Mouse (Mus musculus): ENCODE results near the gene Ap1g1. TPM values are rescaled to one million over a fixed set of nuclear protein-coding genes. Genes with fewer than 3 reads are reported as not detected.

Gene Ap1g1
- polyA plus RNA-seq, 1 experiment from 2014 or later = 34.5 TPM

DNA sequence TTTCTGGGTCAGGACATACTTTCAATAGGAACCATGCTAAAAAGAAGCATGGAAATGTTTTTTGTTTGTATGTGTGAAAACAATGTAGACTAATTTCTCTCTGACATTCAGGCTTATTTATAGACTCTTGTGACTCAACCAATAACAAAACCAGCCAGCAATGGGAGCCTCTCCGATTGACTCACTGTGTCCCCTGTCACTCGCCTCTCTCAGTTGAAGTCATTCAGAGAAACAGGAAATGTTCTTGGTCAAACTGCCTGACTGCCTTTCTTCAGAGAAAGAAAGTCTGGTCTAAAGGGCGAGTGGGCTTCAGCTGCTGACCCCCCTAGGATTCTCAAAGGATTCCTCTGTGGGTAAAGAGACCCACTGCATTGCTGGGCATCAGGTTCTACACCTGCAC is 5.2 kb upstream of the Ap1g1 start:
- no peaks in the 10 kb centered on the region for H3K4me1 ChIP-seq (replicated peaks; ENCODE audit: control insufficient read depth, insufficient read depth, low read length)
- H3K9me3 ChIP-seq (ENCODE audit: control insufficient read depth, low read length) = no peaks in the 10 kb centered on the region
- no peak overlapping the region for H3K4me2 ChIP-seq (ENCODE audit: low read length)
- WGBS = 44% methylated on average over 3 of the region's 3 CpGs
- H3K27me3 ChIP-seq (replicated peaks; ENCODE audit: control insufficient read depth, insufficient read depth, low read length) = 0 out of 2 replicates have a peak, but pooled peaks cover 3% of the 10 kb centered on the region
- H3K36me3 ChIP-seq (ENCODE audit: control insufficient read depth, insufficient read depth, low read length) = no peaks in the 10 kb centered on the region
- ATAC-seq (replicated peaks; ENCODE audit: low FRiP score, low TSS enrichment, low read depth) (no peak), DNase-seq (ENCODE audit: low spot score) (no peak)
- H3K4me3 ChIP-seq (ENCODE audit: low read depth, low read length) = no peak overlapping the region
- H3K27ac ChIP-seq (ENCODE audit: low read depth) = no peak overlapping the region
- H3K9ac ChIP-seq (ENCODE audit: low read length) = no peak overlapping the region

DNA sequence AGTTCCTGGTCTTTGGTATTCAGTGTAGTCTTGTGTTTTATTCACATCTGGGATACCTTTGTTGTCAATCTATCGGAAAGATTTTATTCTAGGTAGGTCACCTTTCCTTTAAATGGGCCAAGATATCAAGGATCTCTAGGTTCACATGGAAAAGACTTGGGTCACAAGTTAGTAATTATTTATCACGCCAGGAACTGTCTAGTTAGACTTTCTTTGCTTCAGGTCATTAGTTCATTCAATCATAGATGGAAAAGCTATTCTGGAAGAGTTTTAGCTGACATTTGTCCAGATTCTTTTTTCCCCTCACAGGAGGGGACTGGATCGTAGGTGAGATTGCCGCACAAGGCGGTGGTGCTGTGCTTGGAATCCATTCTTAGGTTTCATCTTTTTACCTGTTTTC is 503 bp upstream of the Ap1g1 start:
- Histone ChIP-seq H3K4me3 (ENCODE audit: low read depth, low read length) (peak overlapping the region; percentile 81), H3K27ac (ENCODE audit: low read depth) (no peak overlapping the region), H3K4me1 (replicated peaks; ENCODE audit: control insufficient read depth, insufficient read depth, low read length) (peaks cover 16% of the 10 kb centered on the region), H3K9ac (ENCODE audit: low read length) (peak overlapping the region; percentile 94), H3K27me3 (replicated peaks; ENCODE audit: control insufficient read depth, insufficient read depth, low read length) (0 out of 2 replicates have a peak, but pooled peaks cover 3% of the 10 kb centered on the region), H3K9me3 (ENCODE audit: control insufficient read depth, low read length) (no peaks in the 10 kb centered on the region), H3K36me3 (ENCODE audit: control insufficient read depth, insufficient read depth, low read length) (no peaks in the 10 kb centered on the region), H3K4me2 (ENCODE audit: low read length) (peak overlapping the region; percentile 57)
- WGBS = 26% methylated on average over 5 of the region's 5 CpGs
- no peak for ATAC-seq (replicated peaks; ENCODE audit: low FRiP score, low TSS enrichment, low read depth)
- DNase-seq (ENCODE audit: low spot score) = no peak

DNA sequence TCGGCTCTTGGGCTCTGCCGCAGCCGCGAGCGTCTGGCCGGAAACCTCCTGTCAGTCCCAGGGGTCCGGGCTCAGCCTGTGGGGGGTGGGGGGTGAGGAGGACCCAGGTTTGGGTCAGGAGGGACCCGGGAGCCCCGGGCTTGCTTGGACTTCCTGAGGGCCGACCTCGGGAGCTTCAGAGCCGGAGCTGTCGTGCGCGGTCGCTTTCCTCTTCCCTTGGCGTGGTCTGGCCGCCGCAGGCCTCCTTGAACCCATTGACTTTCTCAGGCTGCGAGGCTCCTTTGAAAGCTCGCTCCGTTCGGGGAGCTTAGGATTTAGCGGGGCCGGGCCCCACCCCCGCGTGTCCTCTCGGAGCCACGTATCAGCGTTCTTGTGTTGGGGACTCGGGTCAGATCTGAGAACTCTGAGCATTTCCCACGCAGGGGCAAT is 653 bp downstream of the Ap1g1 start:
- Histone ChIP-seq H3K27me3 (replicated peaks; ENCODE audit: control insufficient read depth, insufficient read depth, low read length) (0 out of 2 replicates have a peak, but pooled peaks cover 3% of the 10 kb centered on the region), H3K9ac (ENCODE audit: low read length) (peak overlapping the region; percentile 94), H3K27ac (ENCODE audit: low read depth) (peak overlapping the region; percentile 98), H3K9me3 (ENCODE audit: control insufficient read depth, low read length) (no peaks in the 10 kb centered on the region), H3K4me2 (ENCODE audit: low read length) (peak overlapping the region; percentile 93), H3K36me3 (ENCODE audit: control insufficient read depth, insufficient read depth, low read length) (no peaks in the 10 kb centered on the region), H3K4me1 (replicated peaks; ENCODE audit: control insufficient read depth, insufficient read depth, low read length) (peaks cover 16% of the 10 kb centered on the region), H3K4me3 (ENCODE audit: low read depth, low read length) (peak overlapping the region; percentile 81)
- WGBS = under 1% methylated on average over 30 of the region's 32 CpGs
- DNase-seq (ENCODE audit: low spot score) = no peak
- peak; percentile 57 for ATAC-seq (replicated peaks; ENCODE audit: low FRiP score, low TSS enrichment, low read depth)

DNA sequence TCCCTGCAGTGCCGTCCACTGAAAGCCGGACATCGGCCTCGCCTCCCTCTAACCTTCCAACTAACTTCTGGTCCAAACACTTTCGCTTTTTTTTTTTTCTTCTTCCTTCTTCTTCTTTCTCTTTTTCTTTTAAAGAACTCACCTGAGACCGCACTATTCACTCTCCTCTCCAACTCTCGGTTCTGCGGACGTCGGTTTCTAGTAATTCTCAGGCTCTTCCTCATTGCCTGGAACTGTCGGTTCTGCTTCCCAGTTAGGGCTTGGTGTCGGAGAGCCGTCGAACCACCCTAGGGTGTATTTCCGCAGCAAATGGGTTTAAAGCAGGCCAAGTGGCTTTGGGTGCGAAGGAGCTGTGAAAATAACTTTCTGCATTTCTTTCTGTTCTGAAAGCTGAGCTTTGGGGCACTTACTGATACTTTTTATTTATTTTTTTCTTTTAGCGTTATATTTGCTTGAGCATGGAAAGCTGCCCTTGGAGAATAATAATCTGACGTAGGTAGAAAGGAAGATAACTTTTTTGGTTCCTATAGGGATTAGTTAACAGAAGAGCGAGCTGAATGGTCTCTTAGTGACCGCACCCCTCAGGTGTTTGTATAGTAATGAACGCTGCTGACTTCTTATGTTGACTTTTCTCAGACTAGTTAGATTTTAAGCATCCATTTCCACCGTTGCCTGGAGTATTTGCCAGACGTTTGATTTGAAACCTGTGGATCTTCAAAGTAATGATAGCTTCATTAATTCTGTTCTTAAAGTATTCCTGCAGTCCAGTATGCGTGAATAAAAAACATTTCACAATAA is 1.3 kb downstream of the Ap1g1 start:
- DNase-seq (ENCODE audit: low spot score) = no peak

DNA sequence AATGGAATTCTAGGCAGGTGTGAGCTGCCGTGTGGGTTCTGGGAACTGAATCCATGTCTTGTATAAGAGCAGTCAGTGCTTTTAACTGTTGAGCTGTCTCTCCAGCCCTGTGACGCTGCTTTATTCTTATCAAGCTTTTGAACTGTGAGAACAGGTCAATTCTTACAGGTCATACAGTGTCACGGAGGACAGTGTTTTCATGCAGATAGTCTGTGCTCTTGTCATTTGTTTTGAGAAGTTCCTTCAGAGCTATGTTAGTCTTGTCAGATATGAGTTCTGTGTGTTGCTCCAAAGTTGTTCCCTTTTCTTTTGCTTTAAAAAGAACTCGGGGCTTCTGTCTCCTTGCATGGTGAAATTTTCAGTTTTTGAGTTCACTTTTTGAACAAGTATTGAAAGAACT is 2.2 kb downstream of the Ap1g1 start:
- Histone ChIP-seq H3K36me3 (ENCODE audit: control insufficient read depth, insufficient read depth, low read length) (no peaks in the 10 kb centered on the region), H3K4me3 (ENCODE audit: low read depth, low read length) (no peak overlapping the region), H3K27ac (ENCODE audit: low read depth) (no peak overlapping the region), H3K4me2 (ENCODE audit: low read length) (peak overlapping the region; percentile 93), H3K4me1 (replicated peaks; ENCODE audit: control insufficient read depth, insufficient read depth, low read length) (peaks cover 16% of the 10 kb centered on the region), H3K27me3 (replicated peaks; ENCODE audit: control insufficient read depth, insufficient read depth, low read length) (0 out of 2 replicates have a peak, but pooled peaks cover 3% of the 10 kb centered on the region), H3K9me3 (ENCODE audit: control insufficient read depth, low read length) (no peaks in the 10 kb centered on the region), H3K9ac (ENCODE audit: low read length) (no peak overlapping the region)
- DNase-seq (ENCODE audit: low spot score) (no peak), ATAC-seq (replicated peaks; ENCODE audit: low FRiP score, low TSS enrichment, low read depth) (no peak)
- WGBS = 71% methylated on average over 4 of the region's 4 CpGs

More for the DNA sequence above, 1.3 kb downstream of the Ap1g1 start:
- H3K9me3 ChIP-seq (ENCODE audit: control insufficient read depth, low read length) = no peaks in the 10 kb centered on the region
- H3K4me2 ChIP-seq (ENCODE audit: low read length) = peak overlapping the region; percentile 93
- H3K9ac ChIP-seq (ENCODE audit: low read length) = peak overlapping the region; percentile 94
- no peak for ATAC-seq (replicated peaks; ENCODE audit: low FRiP score, low TSS enrichment, low read depth)
- peak overlapping the region; percentile 81 for H3K4me3 ChIP-seq (ENCODE audit: low read depth, low read length)
- 16% methylated on average over 24 of the region's 24 CpGs for WGBS
- H3K27ac ChIP-seq (ENCODE audit: low read depth) = peak overlapping the region; percentile 98; the same call in 1 of the 2 replicates
- H3K27me3 ChIP-seq (replicated peaks; ENCODE audit: control insufficient read depth, insufficient read depth, low read length) = 0 out of 2 replicates have a peak, but pooled peaks cover 3% of the 10 kb centered on the region
- H3K36me3 ChIP-seq (ENCODE audit: control insufficient read depth, insufficient read depth, low read length) = no peaks in the 10 kb centered on the region
- H3K4me1 ChIP-seq (replicated peaks; ENCODE audit: control insufficient read depth, insufficient read depth, low read length) = peaks cover 16% of the 10 kb centered on the region

DNA sequence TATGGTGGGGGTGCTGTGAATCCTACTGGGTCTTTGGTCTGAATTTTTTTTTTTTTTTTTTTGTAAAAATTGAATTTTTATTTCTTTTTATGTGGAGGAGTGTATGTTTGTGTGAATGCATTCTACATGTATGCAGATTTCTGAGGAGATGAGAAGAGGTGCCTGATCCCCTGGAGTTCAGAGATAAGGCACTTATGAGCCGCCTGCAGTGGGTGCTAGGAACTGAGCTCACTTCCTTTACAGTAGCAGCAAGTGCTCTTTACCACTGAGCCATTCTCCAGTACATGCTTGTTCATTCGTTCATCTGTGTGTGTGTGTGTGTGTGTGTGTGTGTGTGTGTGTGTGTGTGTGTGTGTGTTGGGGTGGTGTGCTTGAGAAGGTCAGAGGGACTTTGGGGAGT is 12.6 kb downstream of the Ap1g1 start:
- Histone ChIP-seq H3K4me1 (replicated peaks; ENCODE audit: control insufficient read depth, insufficient read depth, low read length) (no peaks in the 10 kb centered on the region), H3K27ac (ENCODE audit: low read depth) (no peak overlapping the region), H3K9ac (ENCODE audit: low read length) (no peak overlapping the region), H3K4me2 (ENCODE audit: low read length) (no peak overlapping the region), H3K36me3 (ENCODE audit: control insufficient read depth, insufficient read depth, low read length) (no peaks in the 10 kb centered on the region), H3K27me3 (replicated peaks; ENCODE audit: control insufficient read depth, insufficient read depth, low read length) (no peaks in the 10 kb centered on the region), H3K9me3 (ENCODE audit: control insufficient read depth, low read length) (no peaks in the 10 kb centered on the region), H3K4me3 (ENCODE audit: low read depth, low read length) (no peak overlapping the region)
- no peak for DNase-seq (ENCODE audit: low spot score)
- no peak for ATAC-seq (replicated peaks; ENCODE audit: low FRiP score, low TSS enrichment, low read depth)
- 93% methylated on average over 2 of the region's 2 CpGs for WGBS

DNA sequence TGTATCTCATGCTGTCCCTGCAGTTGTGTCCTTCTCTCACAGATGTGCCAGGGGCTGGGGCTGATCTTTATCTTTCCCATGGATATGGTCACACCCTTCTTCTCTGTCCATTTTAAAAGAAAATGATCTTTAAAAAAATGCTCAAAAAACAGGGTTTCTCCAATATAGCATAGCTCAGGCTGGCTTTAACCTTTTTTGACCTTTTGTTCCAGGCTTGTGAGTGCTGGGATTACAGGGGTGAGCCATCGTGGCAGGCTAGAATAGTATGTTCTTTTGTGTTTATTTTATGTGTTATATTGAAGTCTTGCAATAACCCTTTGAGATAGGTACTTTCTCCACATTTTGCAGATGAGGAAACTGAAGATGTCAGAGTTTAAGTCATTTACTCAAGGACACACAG is 16.8 kb downstream of the Ap1g1 start:
- 29% methylated on average over 1 of the region's 1 CpGs for WGBS
- no peak for ATAC-seq (replicated peaks; ENCODE audit: low FRiP score, low TSS enrichment, low read depth)
- no peaks in the 10 kb centered on the region for H3K9me3 ChIP-seq (ENCODE audit: control insufficient read depth, low read length)
- H3K9ac ChIP-seq (ENCODE audit: low read length) = no peak overlapping the region
- no peak for DNase-seq (ENCODE audit: low spot score)
- no peak overlapping the region for H3K27ac ChIP-seq (ENCODE audit: low read depth)
- no peaks in the 10 kb centered on the region for H3K36me3 ChIP-seq (ENCODE audit: control insufficient read depth, insufficient read depth, low read length)
- no peak overlapping the region for H3K4me2 ChIP-seq (ENCODE audit: low read length)
- no peak overlapping the region for H3K4me3 ChIP-seq (ENCODE audit: low read depth, low read length)
- H3K27me3 ChIP-seq (replicated peaks; ENCODE audit: control insufficient read depth, insufficient read depth, low read length) = no peaks in the 10 kb centered on the region
- H3K4me1 ChIP-seq (replicated peaks; ENCODE audit: control insufficient read depth, insufficient read depth, low read length) = 0 out of 2 replicates have a peak, but pooled peaks cover 4% of the 10 kb centered on the region

DNA sequence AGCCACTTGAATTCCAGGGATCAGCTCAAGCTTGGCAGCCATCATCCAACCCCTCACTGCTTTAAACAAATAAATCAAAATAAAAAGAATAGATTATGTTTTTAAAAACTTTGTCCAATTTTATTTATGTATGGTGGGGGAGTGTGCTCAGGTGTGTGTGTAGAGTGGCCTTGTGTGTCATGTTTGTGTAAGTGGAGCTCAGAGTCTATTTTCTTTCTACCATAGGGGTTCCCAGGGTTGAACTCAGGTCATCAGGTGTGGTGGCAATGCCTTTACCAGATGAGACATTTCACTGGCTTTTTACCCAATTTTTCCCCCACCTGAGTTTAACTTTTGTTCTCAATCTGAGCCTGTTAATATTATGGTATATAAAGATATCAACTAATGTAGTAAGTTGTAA is 20.4 kb downstream of the Ap1g1 start:
- no peak overlapping the region for H3K9ac ChIP-seq (ENCODE audit: low read length)
- DNase-seq (ENCODE audit: low spot score) (no peak), ATAC-seq (replicated peaks; ENCODE audit: low FRiP score, low TSS enrichment, low read depth) (no peak)
- no peak overlapping the region for H3K27ac ChIP-seq (ENCODE audit: low read depth)
- no peaks in the 10 kb centered on the region for H3K27me3 ChIP-seq (replicated peaks; ENCODE audit: control insufficient read depth, insufficient read depth, low read length)
- H3K4me1 ChIP-seq (replicated peaks; ENCODE audit: control insufficient read depth, insufficient read depth, low read length) = 0 out of 2 replicates have a peak, but pooled peaks cover 4% of the 10 kb centered on the region
- H3K9me3 ChIP-seq (ENCODE audit: control insufficient read depth, low read length) = no peaks in the 10 kb centered on the region
- H3K36me3 ChIP-seq (ENCODE audit: control insufficient read depth, insufficient read depth, low read length) = peaks cover 11% of the 10 kb centered on the region
- no peak overlapping the region for H3K4me2 ChIP-seq (ENCODE audit: low read length)
- no peak overlapping the region for H3K4me3 ChIP-seq (ENCODE audit: low read depth, low read length)

DNA sequence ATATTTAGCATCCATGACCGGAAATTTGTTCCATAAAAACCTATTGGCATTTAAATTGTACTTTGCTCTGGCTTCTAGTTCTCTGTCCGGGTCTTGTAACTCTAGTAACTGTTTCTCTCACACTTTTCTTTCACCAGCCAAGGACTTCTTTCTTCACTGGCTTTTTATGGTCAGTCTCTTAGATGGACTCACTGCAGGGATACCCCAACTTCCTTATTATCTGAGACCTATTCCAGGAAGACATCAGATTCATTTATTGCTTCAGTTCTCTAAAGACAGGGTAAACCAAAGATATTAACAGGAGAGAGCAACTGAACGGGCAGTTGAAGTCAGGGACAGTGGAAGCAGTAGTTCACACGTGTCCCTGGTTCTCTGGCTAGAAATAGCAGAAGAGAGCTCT is 20.9 kb downstream of the Ap1g1 start:
- Histone ChIP-seq H3K4me3 (ENCODE audit: low read depth, low read length) (no peak overlapping the region), H3K4me1 (replicated peaks; ENCODE audit: control insufficient read depth, insufficient read depth, low read length) (0 out of 2 replicates have a peak, but pooled peaks cover 4% of the 10 kb centered on the region), H3K9me3 (ENCODE audit: control insufficient read depth, low read length) (no peaks in the 10 kb centered on the region), H3K4me2 (ENCODE audit: low read length) (no peak overlapping the region), H3K36me3 (ENCODE audit: control insufficient read depth, insufficient read depth, low read length) (peaks cover 16% of the 10 kb centered on the region), H3K27me3 (replicated peaks; ENCODE audit: control insufficient read depth, insufficient read depth, low read length) (no peaks in the 10 kb centered on the region), H3K27ac (ENCODE audit: low read depth) (no peak overlapping the region), H3K9ac (ENCODE audit: low read length) (no peak overlapping the region)
- DNase-seq (ENCODE audit: low spot score) (no peak), ATAC-seq (replicated peaks; ENCODE audit: low FRiP score, low TSS enrichment, low read depth) (no peak)
- 59% methylated on average over 4 of the region's 4 CpGs for WGBS
